Mouse (Mus musculus) lung, postnatal 10 days (tissue): ENCODE results near the gene Phf24.
"Not testable (repeated sequence)": the region's sequence is repeated elsewhere in the genome, so short reads cannot be mapped to it uniquely, and the experiment has no call there.

Experiments
- DNase-seq: peaks from one replicate; pipeline ENCODE4 v3.0.0; 2021

Gene Phf24

DNA sequence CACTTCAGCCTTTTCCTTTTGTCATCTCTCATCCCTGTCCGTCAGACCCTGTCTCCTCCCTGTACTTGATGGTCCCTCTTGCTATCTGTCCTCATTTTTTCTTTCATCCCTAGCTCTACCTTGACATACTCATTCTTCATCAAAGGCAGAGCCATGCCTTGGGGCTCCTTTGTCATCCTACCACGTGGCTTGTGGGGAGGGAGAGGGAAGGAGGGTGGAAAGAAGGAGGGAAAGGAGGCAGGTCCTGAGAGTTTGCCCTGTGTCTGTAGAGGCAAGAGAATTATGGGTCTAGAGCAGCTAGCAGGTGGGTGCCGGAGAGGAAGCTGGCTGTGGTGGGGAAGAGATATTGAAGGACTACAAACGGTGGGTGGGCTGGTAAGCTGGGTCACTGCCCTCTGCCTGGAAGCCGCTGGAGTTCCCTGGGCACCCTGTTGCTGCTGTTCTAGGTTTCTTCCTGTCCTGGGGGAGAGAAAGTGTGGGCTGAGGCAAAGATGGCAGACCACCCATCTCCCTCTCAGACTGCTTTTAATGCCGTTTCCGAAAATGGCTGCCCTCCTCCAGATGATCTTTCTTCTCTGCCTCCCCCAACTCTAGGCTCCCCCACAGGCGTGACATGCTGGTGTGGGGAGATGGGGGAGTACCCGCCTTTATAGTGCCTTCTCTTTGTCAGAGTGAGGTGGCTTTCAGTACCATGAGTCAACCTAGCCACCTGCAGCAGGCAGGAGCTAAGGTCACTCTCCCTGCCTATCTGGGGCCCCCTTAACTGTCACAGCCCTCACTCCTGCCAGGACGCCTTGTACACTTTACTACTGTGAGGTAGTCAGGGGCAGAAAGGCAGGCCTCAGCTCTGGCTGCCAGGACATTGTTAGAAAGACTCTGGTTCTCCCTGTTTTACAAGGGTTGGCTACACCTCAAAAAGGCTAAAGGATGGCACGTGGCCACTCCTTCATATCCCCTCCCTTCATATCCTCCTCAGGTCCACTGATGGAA is 35.0 kb downstream of the Phf24 start:
- DNase-seq = no peak

DNA sequence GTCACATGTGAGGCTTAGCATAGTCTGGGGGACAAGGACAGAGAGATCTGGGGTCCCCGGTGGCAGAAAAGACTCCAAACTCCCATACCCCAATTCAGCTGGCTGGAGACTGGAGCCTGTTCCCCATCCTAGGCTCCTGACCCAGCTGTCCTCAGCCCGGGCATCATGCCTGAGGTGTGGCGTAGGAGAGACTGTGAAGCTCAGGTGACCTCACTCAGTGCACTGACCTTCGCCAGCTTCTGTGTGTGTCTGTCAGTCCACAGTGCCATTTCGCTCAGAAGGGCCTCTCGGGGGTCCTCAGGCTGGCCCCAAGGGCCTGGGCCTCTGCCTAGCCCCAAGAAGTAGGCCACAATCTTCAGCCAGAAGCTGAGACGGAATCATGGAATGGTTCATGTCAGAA is 36.1 kb downstream of the Phf24 start:
- no peak for DNase-seq

DNA sequence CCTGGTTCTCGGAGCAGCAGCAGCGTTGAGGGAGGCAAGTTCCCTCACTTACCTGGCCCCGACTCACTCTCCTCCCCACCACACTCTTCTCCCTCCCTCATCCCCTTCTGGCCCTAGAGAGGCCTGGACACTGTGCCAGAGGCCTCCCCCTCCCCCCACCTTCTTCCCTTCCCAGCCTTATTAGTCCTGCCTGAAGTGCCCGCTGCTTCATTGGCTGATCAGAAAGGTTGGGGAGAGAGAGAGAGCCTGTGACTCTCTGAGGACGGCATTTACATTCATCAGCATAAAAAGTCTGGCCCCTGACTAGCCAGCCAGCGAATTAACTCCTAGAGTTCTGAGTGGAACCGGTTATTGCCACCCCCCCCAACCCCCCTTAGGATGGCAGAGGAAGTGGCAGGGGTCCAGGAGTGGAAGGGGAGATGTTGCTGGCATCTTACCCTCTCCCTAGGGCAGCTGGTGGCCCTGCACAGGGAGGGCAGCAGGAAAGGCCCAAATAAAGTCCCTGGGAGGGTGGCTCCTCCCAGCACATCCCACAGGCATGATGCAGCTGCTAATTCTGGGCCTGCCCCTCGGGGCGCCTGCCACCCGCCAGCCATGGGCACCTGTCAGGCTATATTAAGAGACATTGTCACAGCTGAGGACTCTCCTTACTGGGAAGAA is 37.1 kb downstream of the Phf24 start:
- DNase-seq = no peak

GRCm38 (mm10) chr4:42954297-42954696 is 37.8 kb downstream of the Phf24 start:
- DNase-seq = peak; percentile 77

- no peak for DNase-seq
Observed at GRCm38 (mm10) chr4:42955200-42955599, 38.7 kb downstream of the Phf24 start.

- DNase-seq = no peak
Observed at GRCm38 (mm10) chr4:42956581-42956980, 40.1 kb downstream of the Phf24 start.

GRCm38 (mm10) chr4:42957306-42957705 is 40.8 kb downstream of the Phf24 start:
- no peak for DNase-seq

DNA sequence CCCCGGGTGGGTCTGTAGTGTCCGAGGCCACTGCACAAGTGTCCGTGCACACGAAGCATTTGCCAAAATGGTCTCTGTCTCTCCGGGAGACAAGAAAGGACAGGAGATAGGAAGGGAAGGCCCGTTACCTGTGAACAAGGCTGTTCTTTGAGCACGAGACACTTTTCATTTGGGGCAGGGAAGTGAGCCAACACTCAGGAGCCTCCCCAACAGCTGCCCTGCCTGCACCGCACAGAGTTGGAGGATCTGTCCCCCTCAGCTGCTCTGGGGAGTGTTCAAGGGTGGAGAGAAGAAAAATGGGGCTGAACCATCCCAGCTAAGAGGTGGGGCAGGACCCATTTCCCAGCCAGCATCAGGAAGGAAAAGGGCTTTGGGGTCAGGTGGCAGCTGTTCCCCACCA is 41.5 kb downstream of the Phf24 start:
- DNase-seq = no peak

- DNase-seq = no peak
Observed at GRCm38 (mm10) chr4:42958942-42959341, 42.5 kb downstream of the Phf24 start.

DNA sequence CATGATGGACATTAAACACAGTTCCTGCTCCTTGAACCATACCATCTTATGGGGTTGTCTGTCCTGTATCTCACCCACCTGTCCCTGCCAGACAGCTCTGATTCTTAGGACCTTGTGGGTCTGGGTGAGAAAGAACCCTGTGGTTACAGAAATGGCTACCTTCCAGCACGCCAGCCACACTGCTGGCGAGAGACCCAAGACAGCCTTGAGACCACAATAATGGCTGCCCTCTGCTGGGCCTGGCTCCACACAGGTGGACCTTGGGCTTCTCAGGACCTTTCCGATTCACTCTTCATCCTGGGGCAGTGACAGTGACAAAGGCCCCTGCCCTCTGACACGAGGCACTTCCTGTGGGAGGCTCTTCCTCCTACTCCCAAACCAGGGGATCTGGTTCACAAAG is 42.9 kb downstream of the Phf24 start:
- DNase-seq = no peak

GRCm38 (mm10) chr4:42961592-42961991 is 45.1 kb downstream of the Phf24 start:
- DNase-seq = peak; percentile 74

DNA sequence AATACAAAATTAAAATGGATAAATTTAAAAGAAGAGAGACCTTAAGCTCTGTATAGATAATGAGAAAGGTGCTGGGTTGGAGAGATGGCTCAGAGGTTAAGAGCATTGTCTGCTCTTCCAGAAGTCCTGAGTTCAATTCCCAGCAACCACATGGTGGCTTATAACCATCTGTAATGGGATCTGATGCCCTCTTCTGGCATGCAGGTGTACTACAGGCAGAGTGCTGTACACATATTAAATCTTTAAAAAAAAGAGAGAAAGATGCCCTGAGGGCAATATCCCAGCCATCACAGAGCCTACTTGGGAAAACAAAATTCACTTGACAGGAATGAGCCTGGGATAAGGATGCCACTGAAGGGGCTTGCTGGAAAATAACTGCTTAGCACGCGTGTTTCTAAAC is 47.0 kb downstream of the Phf24 start:
- DNase-seq = no peak

DNA sequence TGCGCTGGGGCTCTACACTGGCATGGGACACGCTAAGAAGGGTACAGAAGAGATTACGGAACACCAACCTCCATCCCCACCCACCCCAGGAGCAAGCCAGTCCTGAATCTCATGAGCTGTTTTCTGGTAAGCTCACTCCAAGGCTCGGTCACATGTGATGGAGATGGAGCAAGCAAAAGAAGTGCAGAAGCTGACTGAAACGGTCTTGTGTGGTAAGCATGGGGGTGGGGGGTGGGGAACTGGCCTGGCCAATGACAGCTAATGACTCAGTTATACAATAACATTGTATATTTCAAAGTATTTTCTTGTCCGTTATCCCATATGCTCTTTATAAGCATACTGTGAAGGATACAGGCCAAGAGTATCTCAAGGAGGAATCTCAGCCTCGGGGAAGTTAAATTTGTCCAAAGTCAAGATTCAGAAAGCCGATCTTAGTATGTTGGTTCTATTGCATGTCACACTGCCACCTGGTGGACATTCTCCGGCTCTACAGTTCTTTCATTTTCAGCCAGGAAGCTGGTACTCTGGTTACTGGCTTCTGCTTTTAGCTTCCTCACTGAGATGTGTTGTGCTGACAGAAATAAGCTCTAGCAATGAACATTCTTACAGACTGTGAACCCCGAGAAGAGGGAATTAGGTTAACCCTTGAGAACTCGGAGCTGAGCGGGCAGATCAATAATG is 48.7 kb downstream of the Phf24 start:
- DNase-seq = peak; percentile 51

DNA sequence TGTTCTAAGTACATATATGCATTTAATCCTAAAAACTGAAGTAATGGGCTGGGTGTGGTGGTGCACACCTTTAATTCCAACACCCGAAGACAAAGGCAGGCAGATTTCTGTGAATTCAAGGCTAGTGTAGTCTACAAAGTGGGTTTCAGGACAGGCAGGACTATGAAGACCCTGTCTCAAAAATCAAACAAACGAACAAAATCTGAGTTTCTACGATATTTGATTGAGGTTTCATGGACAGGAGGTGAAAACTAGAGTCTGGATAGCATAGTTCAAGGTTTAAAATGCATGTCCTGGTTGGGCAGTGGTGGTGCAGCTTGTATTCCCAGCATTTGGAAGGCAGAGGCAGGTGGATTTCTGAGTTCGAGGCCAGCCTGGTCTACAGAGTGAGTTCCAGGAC is 52.8 kb downstream of the Phf24 start, which contains the start of gene 1700022I11Rik:
TSS of gene 1700022I11Rik (plus strand) at position 301 of the 400 bp plus-strand sequence.
- no peak for DNase-seq

DNA sequence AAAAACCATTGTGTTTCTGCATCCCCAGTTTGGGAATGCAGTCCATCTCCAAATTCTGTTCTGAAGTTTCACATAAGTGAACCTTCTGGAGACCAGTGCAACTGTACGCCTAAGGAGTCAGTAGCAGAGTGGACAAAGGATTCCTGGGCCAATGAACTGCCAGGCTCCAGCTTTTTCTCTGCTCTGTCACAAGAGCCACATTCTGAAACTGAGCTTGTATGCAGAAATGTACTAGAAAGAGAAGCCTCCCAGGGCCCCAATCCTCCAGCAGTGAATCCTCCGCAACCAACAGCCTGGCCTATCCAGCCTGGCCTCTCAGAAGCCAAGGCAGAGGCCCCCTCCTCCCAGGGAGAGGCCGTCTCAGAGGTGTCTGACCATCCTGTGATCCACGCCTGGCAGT is 56.5 kb downstream of the Phf24 start:
- DNase-seq = no peak

GRCm38 (mm10) chr4:42973868-42974267 is 57.4 kb downstream of the Phf24 start:
- no peak for DNase-seq

DNA sequence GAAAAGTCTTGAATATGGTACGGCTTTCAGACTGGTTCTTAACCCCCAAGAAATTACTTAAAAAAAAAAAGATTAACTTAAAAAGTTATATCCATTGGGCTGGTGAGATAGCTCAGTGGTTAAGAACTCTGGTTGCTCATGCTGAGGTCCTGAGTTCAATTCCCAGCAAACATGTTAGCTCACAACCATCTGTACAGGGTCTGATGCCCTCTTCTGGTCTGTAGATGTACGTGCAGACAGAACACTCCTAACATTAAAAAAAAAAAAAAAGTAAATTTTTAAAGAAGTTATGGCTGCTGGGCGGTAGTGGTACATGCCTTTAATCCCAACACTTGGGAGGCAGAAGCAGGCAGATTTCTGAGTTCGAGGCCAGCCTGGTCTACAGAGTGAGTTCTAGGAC is 61.6 kb downstream of the Phf24 start:
- DNase-seq = no peak

GRCm38 (mm10) chr4:42980467-42980866 is 64.0 kb downstream of the Phf24 start:
- not testable (repeated sequence) for DNase-seq

DNA sequence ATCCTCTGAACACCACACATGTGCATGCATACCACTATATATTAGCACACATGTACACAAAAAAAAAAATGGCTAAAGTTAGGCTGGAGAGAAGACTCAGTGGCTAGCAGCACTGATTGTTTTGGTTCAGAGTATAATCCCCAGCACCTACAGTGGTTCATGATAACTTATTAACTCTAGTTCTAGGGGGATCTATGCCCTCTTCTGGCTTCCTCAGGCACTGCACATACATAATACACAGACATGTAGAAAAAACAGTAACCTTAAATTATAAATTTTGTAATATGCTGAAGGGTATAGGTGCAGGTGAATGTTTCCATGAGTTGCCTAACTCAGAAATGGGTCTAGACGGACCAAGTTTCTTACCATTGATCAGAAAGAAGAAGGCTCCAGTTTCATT is 71.8 kb downstream of the Phf24 start:
- DNase-seq = no peak
